In the genomic region with DNA sequence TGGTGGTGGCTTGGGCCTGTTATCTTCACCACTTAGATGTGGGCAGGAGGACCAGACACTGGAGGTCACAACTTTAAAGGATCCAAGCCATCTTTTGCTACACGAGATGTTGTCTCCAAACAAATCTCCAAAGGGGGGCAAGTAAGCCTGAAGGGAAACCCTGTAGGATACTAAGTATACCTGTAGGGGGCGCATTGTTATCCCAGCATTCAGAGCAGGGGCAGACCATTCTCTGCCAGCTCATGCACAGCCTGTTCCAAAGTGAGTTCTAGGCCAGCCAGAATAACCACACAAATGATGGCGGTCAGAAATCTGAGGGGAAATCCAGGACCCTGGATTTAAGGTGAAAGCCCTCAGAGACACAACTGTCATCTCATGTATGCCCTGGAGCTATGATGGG, we compare ENCODE assay signal across 9 mouse cellular contexts. TPM values are rescaled to one million over a fixed set of nuclear protein-coding genes. Genes with fewer than 3 reads are reported as not detected.
DNase-seq lines count a peak whose midpoint lies in the region; ATAC-seq and TF ChIP-seq lines count a peak whose summit lies in the region.
"Had no signal": no experiment of that assay in that cellular context is flagged by ENCODE, and none has a peak within 500 bp of the region (broad histone marks: within the 10 kb centered on the region; RNA-seq: fewer than 3 reads in every experiment).

No protein-coding gene starts in this region.

- H3K9me3 ChIP-seq in hindbrain, postnatal 0 days (ENCODE audit: low read length): no peaks in the 10 kb centered on the region
- no peaks in the 10 kb centered on the region for H3K9me3 ChIP-seq in hindbrain, embryonic 16.5 days (ENCODE audit: control insufficient read depth, low read length)
- H3K9me3 ChIP-seq: liver, embryonic 15.5 days had no signal

- H3K27ac ChIP-seq in hindbrain, postnatal 0 days: no peak overlapping the region
- H3K27ac ChIP-seq in hindbrain, embryonic 16.5 days (ENCODE audit: low read depth, low read length): no peak overlapping the region
- H3K27ac ChIP-seq: liver, embryonic 15.5 days had no signal

- peaks cover 35% of the 10 kb centered on the region for H3K36me3 ChIP-seq in hindbrain, postnatal 0 days (ENCODE audit: insufficient read depth, low read length)
- H3K36me3 ChIP-seq in hindbrain, embryonic 16.5 days (ENCODE audit: control insufficient read depth, insufficient read depth, low read length): peaks cover 13% of the 10 kb centered on the region

- no peak for ATAC-seq in hindbrain, postnatal 0 days
- no peak for ATAC-seq in hindbrain, embryonic 16.5 days
- peak; percentile 53 for ATAC-seq in inflammation-experienced regulatory T-cells, adult 6 months

- H3K27me3 ChIP-seq in hindbrain, postnatal 0 days (ENCODE audit: insufficient read depth, low read length): no peaks in the 10 kb centered on the region
- H3K27me3 ChIP-seq in hindbrain, embryonic 16.5 days (replicated peaks; ENCODE audit: control insufficient read depth, insufficient read depth, low read length): no peaks in the 10 kb centered on the region
- H3K27me3 ChIP-seq: liver, embryonic 15.5 days had no signal

- peak; percentile 64 for TF ChIP-seq CTCF in hindbrain, postnatal 0 days (IDR thresholded peaks at IDR 0.05; ENCODE audit: low read depth)

- H3K9ac ChIP-seq in hindbrain, postnatal 0 days (replicated peaks; ENCODE audit: low read length): no peak overlapping the region
- no peak overlapping the region for H3K9ac ChIP-seq in hindbrain, embryonic 16.5 days (ENCODE audit: low read depth, low read length)
- H3K9ac ChIP-seq: liver, embryonic 15.5 days had no signal

- peak; percentile 45 for DNase-seq in hindbrain, postnatal 0 days (ENCODE audit: low spot score)
- peak; percentile 52 for DNase-seq in A20 (ENCODE audit: low read depth, low spot score)
- DNase-seq in R1 (ENCODE audit: low read depth, low spot score): peak; percentile 70
- no peak for DNase-seq in ovary, adult 18-20 months (ENCODE audit: low spot score)
- no peak for DNase-seq in gastrocnemius, postnatal 4 days (ENCODE audit: low spot score in 2 of 2)
- DNase-seq in adrenal gland, postnatal 36 days: no peak

- H3K4me1 ChIP-seq in hindbrain, postnatal 0 days (ENCODE audit: insufficient read depth, low read length): no peaks in the 10 kb centered on the region
- peaks cover 5% of the 10 kb centered on the region for H3K4me1 ChIP-seq in hindbrain, embryonic 16.5 days (ENCODE audit: control insufficient read depth, insufficient read depth, low read depth, low read length)

- H3K4me2 ChIP-seq in hindbrain, postnatal 0 days (ENCODE audit: low read depth, low read length): no peak overlapping the region
- no peak overlapping the region for H3K4me2 ChIP-seq in hindbrain, embryonic 16.5 days (ENCODE audit: low read length)
- H3K4me2 ChIP-seq: liver, embryonic 15.5 days had no signal

- no peak overlapping the region for H3K4me3 ChIP-seq in hindbrain, postnatal 0 days (ENCODE audit: low read length)
- no peak overlapping the region for H3K4me3 ChIP-seq in hindbrain, embryonic 16.5 days (ENCODE audit: low read length)
- H3K4me3 ChIP-seq: liver, embryonic 15.5 days had no signal

- 64% methylated on average over 3 of the region's 3 CpGs for WGBS in hindbrain, postnatal 0 days
- 68% methylated on average over 3 of the region's 3 CpGs for WGBS in hindbrain, embryonic 16.5 days

RNA-seq across cellular contexts. Expression of a gene that starts 23.4 kb away (rescaled TPM):
- total RNA-seq in hindbrain, postnatal 0 days (2014; rRNA removed): 143 and 148 TPM in 2 replicates
- polyA plus RNA-seq in hindbrain, postnatal 0 days (2015; fragmentation: Nextera tagmentation; extraction: Ambion mirVana): 412 and 436 TPM in 2 replicates
- polyA plus RNA-seq in hindbrain, embryonic 16.5 days (2015; fragmentation: Nextera tagmentation; extraction: Ambion mirVana): 285 and 452 TPM in 2 replicates
- 10 to 100 TPM; 57.1 to 67.7 (median 60.8) TPM for polyA plus RNA-seq in inflammation-experienced regulatory T-cells, adult 6 months (2017; shearing (Covaris generic))
- 100 to 1,000 TPM; 284 to 299 TPM for total RNA-seq in gastrocnemius, postnatal 4 days (2021)
- 100 to 1,000 TPM; 372 to 394 TPM for total RNA-seq in adrenal gland, postnatal 36 days (2021)

RNA-seq across cellular contexts. Expression of a gene that starts 40.1 kb away (rescaled TPM):
- total RNA-seq in hindbrain, postnatal 0 days (2014; rRNA removed): 30.1 and 30.5 TPM in 2 replicates
- polyA plus RNA-seq in hindbrain, postnatal 0 days (2015; fragmentation: Nextera tagmentation; extraction: Ambion mirVana): 19.3 and 20.3 TPM in 2 replicates
- polyA plus RNA-seq in hindbrain, embryonic 16.5 days (2015; fragmentation: Nextera tagmentation; extraction: Ambion mirVana): 21.8 and 23.0 TPM in 2 replicates
- polyA plus RNA-seq in inflammation-experienced regulatory T-cells, adult 6 months (2017; shearing (Covaris generic)): 10 to 100 TPM in 2 of 3 experiments, 1 to 10 TPM in 1; 9.5 to 13.0 (median 12.7) TPM
- total RNA-seq in gastrocnemius, postnatal 4 days (2021): 1 to 10 TPM; 7.5 to 7.6 TPM
- 10 to 100 TPM; 14.4 to 20.7 TPM for total RNA-seq in adrenal gland, postnatal 36 days (2021)

Comparison
In these comparisons a context has a peak if more than half of its experiments do, and no peak if none do; other contexts are left out.
1. DNase-seq: peak in hindbrain, postnatal 0 days (single experiment), A20 (single experiment) and R1 (single experiment); none in ovary, adult 18-20 months (single experiment), gastrocnemius, postnatal 4 days (0 of 2) and adrenal gland, postnatal 36 days (0 of 2).